Mouse (Mus musculus): ENCODE results near the gene Prrc2a. TPM values are rescaled to one million over a fixed set of nuclear protein-coding genes. Genes with fewer than 3 reads are reported as not detected.
"Not testable (repeated sequence)": the region's sequence is repeated elsewhere in the genome, so short reads cannot be mapped to it uniquely, and the experiment has no call there.

Gene Prrc2a
- total RNA-seq, 2 experiments from 2014 or later, result 272 to 274 TPM

GRCm38 (mm10) chr17:35141971-35142370, 22.7 kb downstream of the Prrc2a start:
- intact Hi-C loops (cut with DNase I), result loop anchor here (2.0 kb wide), 1 partner anchor 13 kb away; no protein-coding TSS in a partner anchor
- DNase-seq (ENCODE audit: low spot score in 2 of 2), result no peak

DNA sequence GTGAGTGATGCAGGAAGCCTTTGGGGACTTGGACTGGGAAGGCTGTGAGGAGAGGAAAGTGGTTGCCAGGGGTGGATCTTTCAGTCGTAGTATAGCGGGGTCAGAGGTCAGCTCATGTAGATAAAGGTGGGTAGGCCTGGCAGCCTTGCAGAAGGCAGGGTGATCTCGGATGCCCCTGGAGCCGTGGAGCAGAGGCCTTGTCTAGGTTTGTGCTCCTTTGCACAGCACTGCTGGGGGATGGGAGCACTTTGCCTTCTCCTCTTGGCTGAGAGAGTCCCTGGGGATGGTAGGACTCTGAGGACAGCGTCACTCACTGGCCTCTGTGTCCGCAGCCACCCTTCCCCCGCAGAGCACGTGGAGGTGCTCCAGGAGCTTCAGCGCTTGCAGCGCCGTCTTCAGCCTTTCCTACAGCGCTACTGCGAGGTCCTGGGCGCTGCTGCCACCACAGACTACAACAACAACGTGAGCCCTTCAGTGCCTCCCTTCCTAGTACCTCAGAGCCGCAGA, 24.2 kb downstream of the Prrc2a start:
- DNase-seq (ENCODE audit: low spot score in 2 of 2), result no peak
- intact Hi-C loops (cut with DNase I), result loop anchor here (2.0 kb wide), 1 partner anchor 14 kb away; no protein-coding TSS in a partner anchor

DNA sequence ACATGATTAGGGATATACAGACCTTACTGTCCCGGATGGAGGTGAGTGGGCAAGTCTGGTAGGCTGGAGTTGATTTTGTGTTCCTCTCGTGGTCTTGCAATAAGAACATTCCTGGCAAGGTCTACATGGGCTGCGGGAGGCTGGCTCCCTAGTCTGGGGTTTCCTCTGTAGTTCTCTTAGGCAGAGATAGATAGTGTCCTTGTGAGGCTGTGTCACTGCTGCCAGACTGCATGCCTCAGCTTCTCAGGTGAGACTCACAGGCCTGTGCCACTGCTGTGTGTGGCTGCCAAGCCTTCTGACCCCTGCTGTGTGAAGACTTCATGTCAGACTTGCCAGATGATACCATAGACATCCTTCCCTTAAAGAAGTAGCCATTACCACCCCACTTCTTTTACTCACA, 25.4 kb downstream of the Prrc2a start:
- intact Hi-C loops (cut with DNase I), result no loop called here
- DNase-seq (ENCODE audit: low spot score in 2 of 2), result no peak

GRCm38 (mm10) chr17:35135591-35136320, 28.9 kb downstream of the Prrc2a start:
- peak in 1 of 2 experiments; percentile 89 for DNase-seq (ENCODE audit: low spot score in 2 of 2)
- intact Hi-C loops (cut with DNase I), result no loop called here

- DNase-seq (ENCODE audit: low spot score in 2 of 2), result peak; percentile 94 to 96
- intact Hi-C loops (cut with DNase I), result no loop called here
Measured at GRCm38 (mm10) chr17:35134801-35135590, 29.7 kb downstream of the Prrc2a start, which contains the start of gene Bag6. Gene Bag6, plus strand, starts transcription at chr17:35135178.

GRCm38 (mm10) chr17:35133517-35133916, 31.2 kb downstream of the Prrc2a start:
- DNase-seq (ENCODE audit: low spot score in 2 of 2), result no peak
- intact Hi-C loops (cut with DNase I), result no loop called here

DNA sequence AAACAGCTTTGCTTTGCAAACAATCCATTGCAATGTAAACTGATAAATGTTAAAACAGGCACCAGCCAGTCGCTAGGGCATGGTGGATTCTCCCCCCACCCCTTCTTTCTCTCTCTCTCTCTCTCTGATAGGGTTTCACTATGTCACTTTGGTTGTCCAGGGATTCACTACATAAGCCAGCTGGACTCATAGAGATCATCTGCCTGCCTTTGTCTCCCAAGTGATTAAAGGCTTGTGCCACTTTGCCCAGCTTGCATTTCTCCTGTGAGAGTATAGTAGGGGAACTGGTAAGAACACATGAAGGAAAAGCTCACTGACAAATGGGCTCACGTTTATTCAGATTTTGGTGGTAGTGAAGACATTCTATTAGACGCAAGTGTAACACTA, 32.5 kb downstream of the Prrc2a start:
- no peak for DNase-seq (ENCODE audit: low spot score in 2 of 2)
- intact Hi-C loops (cut with DNase I), result no loop called here

DNA sequence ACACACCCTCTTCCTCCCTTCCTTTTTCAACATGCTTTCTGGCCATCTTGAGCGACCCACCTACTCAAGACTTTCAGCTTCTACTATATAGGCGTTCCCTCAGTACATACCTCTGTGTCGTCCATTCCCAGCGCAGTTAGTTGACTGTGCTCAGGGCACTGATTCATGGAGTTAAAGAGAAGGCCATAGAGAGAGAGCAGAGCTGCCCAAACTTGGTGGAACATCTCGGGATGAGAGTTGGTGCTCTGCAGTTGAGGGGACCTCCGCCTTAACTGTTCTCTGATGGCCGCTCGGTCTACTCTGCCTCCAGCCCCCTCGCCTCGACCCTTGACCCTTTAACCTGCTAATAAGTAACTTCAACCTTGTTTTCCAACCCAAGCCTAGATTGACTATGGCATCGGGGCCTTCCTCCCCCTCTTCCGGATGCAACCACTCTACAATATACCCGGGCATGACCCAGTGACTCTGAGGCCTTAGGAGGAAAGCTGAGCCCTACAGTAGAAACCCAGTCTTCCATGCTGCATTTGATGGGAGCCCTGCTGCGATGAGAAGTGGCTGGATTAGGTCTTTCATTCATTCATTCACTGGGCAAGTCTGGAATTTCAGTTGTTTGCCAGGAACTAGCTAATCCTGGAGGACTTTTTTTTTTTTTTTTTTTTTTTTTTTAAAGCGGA, 33.1 kb downstream of the Prrc2a start, which contains the start of gene Apom:
Apom (minus strand) TSS at position 551 of the 674 bp plus-strand sequence.
- intact Hi-C loops (cut with DNase I), result no loop called here
- no peak for DNase-seq (ENCODE audit: low spot score in 2 of 2)

- no peak for DNase-seq (ENCODE audit: low spot score in 2 of 2)
- intact Hi-C loops (cut with DNase I), result no loop called here
Measured at GRCm38 (mm10) chr17:35131038-35131437, 33.7 kb downstream of the Prrc2a start.

DNA sequence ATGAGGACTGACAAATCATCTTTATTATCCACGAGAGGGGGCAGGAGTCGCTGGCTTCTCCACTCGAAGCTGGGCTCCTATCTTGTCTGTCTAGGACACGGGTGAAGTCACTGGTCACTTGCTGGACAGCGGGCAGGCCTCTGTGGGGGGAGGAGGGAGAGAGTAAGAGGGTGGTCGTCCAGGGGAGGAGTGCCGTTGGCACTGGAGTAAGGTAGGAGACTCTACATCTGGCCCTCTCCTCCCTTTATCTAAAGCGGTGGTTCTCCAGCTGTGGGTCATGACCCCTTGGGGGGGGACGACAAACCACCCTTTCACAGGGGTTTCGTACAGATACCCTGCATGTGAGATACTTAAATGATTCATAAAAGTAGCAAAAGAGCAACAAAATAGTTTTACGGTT, 35.7 kb downstream of the Prrc2a start:
- no peak for DNase-seq (ENCODE audit: low spot score in 2 of 2)
- intact Hi-C loops (cut with DNase I), result no loop called here

DNA sequence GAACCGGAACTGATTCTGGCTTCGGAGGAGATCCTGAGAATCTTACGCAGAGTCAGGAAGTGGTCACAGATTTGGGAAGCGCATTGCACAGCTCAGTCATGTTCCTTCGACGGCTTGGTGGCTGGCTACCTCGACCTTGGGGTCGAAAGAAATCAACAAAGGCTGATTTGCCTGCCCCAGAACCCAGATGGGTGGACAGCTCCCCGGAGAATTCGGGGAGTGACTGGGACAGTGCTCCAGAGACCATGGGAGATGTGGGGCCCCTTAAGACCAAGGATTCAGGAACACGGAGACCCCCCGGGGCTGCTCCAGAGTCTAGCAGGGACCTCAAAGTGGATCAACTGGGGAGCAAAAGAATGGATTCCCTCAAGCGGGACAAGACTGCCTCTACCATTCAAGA, 37.7 kb downstream of the Prrc2a start:
- DNase-seq (ENCODE audit: low spot score in 2 of 2), result no peak
- intact Hi-C loops (cut with DNase I), result no loop called here

GRCm38 (mm10) chr17:35126206-35126611, 38.5 kb downstream of the Prrc2a start, which contains the start of gene D17H6S53E:
Gene D17H6S53E, plus strand, starts transcription at chr17:35126373.
- intact Hi-C loops (cut with DNase I), result no loop called here
- peak; percentile 31 to 71 for DNase-seq (ENCODE audit: low spot score in 2 of 2)

DNA sequence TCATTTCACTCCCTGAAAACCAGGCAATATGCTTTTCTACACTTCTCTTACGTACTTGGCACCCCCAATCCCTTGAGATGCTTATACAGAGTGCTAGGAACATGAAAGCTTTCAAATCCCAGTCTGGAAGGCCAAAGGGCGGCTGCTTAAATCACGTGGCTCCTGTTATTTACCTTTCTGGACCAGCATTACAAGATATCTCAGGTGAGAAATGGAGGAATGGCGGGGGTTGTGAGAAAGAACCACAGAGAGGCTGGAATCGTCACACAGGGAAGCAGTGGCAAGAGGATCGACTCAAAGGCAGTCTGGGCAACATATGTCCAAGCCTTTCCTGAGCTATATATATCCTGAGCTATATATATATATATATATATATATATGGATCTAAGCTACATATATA, 39.1 kb downstream of the Prrc2a start:
- intact Hi-C loops (cut with DNase I), result no loop called here
- no peak for DNase-seq (ENCODE audit: low spot score in 2 of 2)

GRCm38 (mm10) chr17:35125081-35125480, 39.6 kb downstream of the Prrc2a start:
- DNase-seq (ENCODE audit: low spot score in 2 of 2), result no peak
- intact Hi-C loops (cut with DNase I), result no loop called here

DNA sequence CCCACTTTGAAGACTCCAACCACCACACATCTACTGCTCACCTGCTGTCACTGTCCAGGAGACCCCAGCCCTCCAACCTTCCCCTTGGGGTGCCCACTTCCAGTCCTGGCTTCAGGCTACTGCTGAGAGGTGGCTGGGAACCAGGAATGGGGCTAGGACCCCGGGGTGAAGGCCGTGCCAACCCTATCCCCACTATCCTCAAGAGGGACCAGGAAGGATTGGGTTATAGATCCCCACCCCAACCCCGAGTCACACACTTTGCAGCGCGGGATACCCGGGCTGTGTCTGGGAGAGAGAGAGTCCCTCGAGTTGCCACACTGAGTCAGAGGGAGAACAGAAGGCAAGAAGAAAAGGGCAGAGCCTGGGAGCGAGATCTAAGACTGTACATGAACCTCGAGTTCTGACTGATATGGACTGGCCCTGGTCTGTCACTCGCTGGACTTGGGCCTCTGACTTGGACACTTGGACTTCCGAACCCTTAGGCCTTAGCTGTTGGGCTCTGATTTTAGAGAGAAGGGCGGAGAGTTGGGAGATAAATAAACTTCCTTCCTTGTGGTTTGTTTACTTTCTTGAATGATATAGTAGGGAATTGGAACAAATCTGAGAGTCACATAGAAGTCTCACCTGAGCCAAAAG, 40.3 kb downstream of the Prrc2a start:
- intact Hi-C loops (cut with DNase I), result loop anchor here (5.0 kb wide), 1 partner anchor 113 kb away; the partner anchor contains the start of gene Nfkbil1
- not testable (repeated sequence) for DNase-seq (ENCODE audit: low spot score in 2 of 2)

- not testable (repeated sequence) for DNase-seq (ENCODE audit: low spot score in 2 of 2)
- intact Hi-C loops (cut with DNase I), result loop anchor here (5.0 kb wide), 1 partner anchor 114 kb away; the partner anchor contains the start of gene Nfkbil1
Measured at GRCm38 (mm10) chr17:35123287-35123686, 41.4 kb downstream of the Prrc2a start.

DNA sequence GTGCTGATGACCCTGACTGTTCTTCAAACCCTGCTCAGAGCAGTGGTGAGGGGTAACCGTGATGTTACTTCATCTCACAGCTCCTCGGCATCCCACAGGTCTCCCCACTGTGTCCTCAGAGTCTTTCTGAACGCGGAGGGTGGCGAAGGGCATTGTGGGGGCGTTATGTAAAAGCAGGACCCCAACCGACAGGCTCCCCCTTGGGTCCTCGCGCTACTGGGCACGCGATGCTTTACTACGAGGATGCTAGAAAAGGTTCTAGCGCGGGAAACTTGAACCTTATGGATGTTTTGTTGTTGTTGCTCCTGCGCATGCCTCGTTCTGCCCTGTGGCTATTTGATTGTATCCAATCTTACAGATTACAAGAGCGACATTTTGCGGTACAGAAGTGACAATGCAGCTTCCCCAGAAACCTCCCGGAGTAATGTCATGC, 42.8 kb downstream of the Prrc2a start, which contains the start of gene Csnk2b:
Csnk2b (minus strand) TSS at position 183 of the 433 bp plus-strand sequence.
- intact Hi-C loops (cut with DNase I), result loop anchor here (5.0 kb wide), 1 partner anchor 115 kb away; the partner anchor contains the start of gene Nfkbil1
- peak; percentile 73 to 89 for DNase-seq (ENCODE audit: low spot score in 2 of 2)

GRCm38 (mm10) chr17:35121143-35121799, 43.4 kb downstream of the Prrc2a start, which contains the start of gene Gpank1:
Gene Gpank1, plus strand, starts transcription at chr17:35121455.
- DNase-seq (ENCODE audit: low spot score in 2 of 2), result peak; percentile 98 to 99
- intact Hi-C loops (cut with DNase I), result loop anchor here (5.0 kb wide), 1 partner anchor 116 kb away; the partner anchor contains the start of gene Nfkbil1
